Mouse (Mus musculus) liver, embryonic 13.5 days (tissue): Measurements from ENCODE around the gene Nyx. TPM values are rescaled to one million over a fixed set of nuclear protein-coding genes. Genes with fewer than 3 reads are reported as not detected.

Experiments used
- ATAC-seq: fragments of 200-750 bp; cut with Nextera tagmentation; 2 replicates; pipeline ENCODE4 v1.8.0; 2017; ENCODE audit warnings: low read depth, mild to moderate bottlenecking, moderate number of reproducible peaks, moderate library complexity
- DNase-seq: peaks from one replicate; pipeline ENCODE4 v3.0.0; 2022
- H3K27ac ChIP-seq: fragments of 300-500 bp; sonication (generic); 2 replicates; pipeline ENCODE4 v1.5.1; 2015; ENCODE audit warnings: moderate library complexity, mild to moderate bottlenecking, inconsistent platforms
- H3K27me3 ChIP-seq: fragments of 300-500 bp; sonication (generic); 2 replicates; pipeline ENCODE4 v1.6.1; 2015; ENCODE audit warnings: mild to moderate bottlenecking, inconsistent platforms
- H3K36me3 ChIP-seq: fragments of 300-500 bp; sonication (generic); 2 replicates; pipeline ENCODE4 v1.6.1; 2015; ENCODE audit warnings: mild to moderate bottlenecking, inconsistent platforms
- H3K4me1 ChIP-seq: fragments of 300-500 bp; sonication (generic); replicated peaks from 2 replicates; pipeline ENCODE4 v1.6.1; 2015; ENCODE audit warnings: inconsistent platforms
- H3K4me2 ChIP-seq: fragments of 300-500 bp; sonication (generic); 2 replicates; pipeline ENCODE4 v1.6.1; 2015; ENCODE audit warnings: inconsistent platforms, mild to moderate bottlenecking, moderate library complexity
- H3K4me3 ChIP-seq: fragments of 300-500 bp; sonication (generic); replicated peaks from 2 replicates; pipeline ENCODE4 v1.5.1; 2015; ENCODE audit warnings: mild to moderate bottlenecking, inconsistent platforms
- H3K9ac ChIP-seq: fragments of 300-500 bp; sonication (generic); 2 replicates; pipeline ENCODE4 v1.6.1; 2015; ENCODE audit warnings: mild to moderate bottlenecking, inconsistent platforms
- H3K9me3 ChIP-seq: fragments of 300-500 bp; sonication (generic); replicated peaks from 2 replicates; pipeline ENCODE4 v1.6.1; 2016; ENCODE audit warnings: inconsistent platforms
- WGBS: fragments of 180-500 bp; shearing (Covaris S2); methylation state at CpG from one replicate; pipeline ENCODE4 v1.1.7; 2015; ENCODE audit not compliant: insufficient replicate concordance; 5-methylcytosine and 5-hydroxymethylcytosine counted together
- polyA plus RNA-seq: library from polyadenylated mRNA; unstranded; fragments of >200 nt; fragmentation: Nextera tagmentation; extraction: Ambion mirVana; gene quantifications from 2 replicates; pipeline ENCODE4 v1.2.1, GENCODE M21; 2015

Gene Nyx
- polyA plus RNA-seq, 1 experiment from 2014 or later = 0.02 TPM

GRCm38 (mm10) chrX:13494892-13495703, 29.2 kb downstream of the Nyx start:
- Histone ChIP-seq H3K9me3 (no peaks in the 10 kb centered on the region), H3K9ac (no peak overlapping the region), H3K27ac (peak overlapping the region; percentile 72), H3K4me3 (no peak overlapping the region), H3K27me3 (no peaks in the 10 kb centered on the region), H3K4me2 (0 out of 2 replicates have a peak overlapping the region, but pooled peaks have one; percentile 12), H3K36me3 (no peaks in the 10 kb centered on the region), H3K4me1 (peaks cover 39% of the 10 kb centered on the region)
- ATAC-seq (peak; percentile 91), DNase-seq (peak; percentile 12)
- 54% methylated on average over 8 of the region's 8 CpGs for WGBS

- ATAC-seq (no peak), DNase-seq (no peak)
- H3K36me3 ChIP-seq = no peaks in the 10 kb centered on the region
- H3K9ac ChIP-seq = no peak overlapping the region
- no peaks in the 10 kb centered on the region for H3K9me3 ChIP-seq
- 39% methylated on average over 4 of the region's 4 CpGs for WGBS
- H3K4me3 ChIP-seq = no peak overlapping the region
- no peak overlapping the region for H3K27ac ChIP-seq
- peaks cover 17% of the 10 kb centered on the region for H3K4me1 ChIP-seq
- no peak overlapping the region for H3K4me2 ChIP-seq
- H3K27me3 ChIP-seq = no peaks in the 10 kb centered on the region
These were observed 34.4 kb downstream of the Nyx start for GRCm38 (mm10) chrX:13500284-13500683.

- H3K9me3 ChIP-seq = no peaks in the 10 kb centered on the region
- H3K4me3 ChIP-seq = no peak overlapping the region
- ATAC-seq (no peak), DNase-seq (no peak)
- no peaks in the 10 kb centered on the region for H3K36me3 ChIP-seq
- no peaks in the 10 kb centered on the region for H3K4me1 ChIP-seq
- H3K27me3 ChIP-seq = no peaks in the 10 kb centered on the region
- WGBS = 58% methylated on average over 7 of the region's 7 CpGs
- H3K9ac ChIP-seq = no peak overlapping the region
- H3K27ac ChIP-seq = no peak overlapping the region
- no peak overlapping the region for H3K4me2 ChIP-seq
These were observed 37.0 kb downstream of the Nyx start for GRCm38 (mm10) chrX:13502862-13503375.

DNA sequence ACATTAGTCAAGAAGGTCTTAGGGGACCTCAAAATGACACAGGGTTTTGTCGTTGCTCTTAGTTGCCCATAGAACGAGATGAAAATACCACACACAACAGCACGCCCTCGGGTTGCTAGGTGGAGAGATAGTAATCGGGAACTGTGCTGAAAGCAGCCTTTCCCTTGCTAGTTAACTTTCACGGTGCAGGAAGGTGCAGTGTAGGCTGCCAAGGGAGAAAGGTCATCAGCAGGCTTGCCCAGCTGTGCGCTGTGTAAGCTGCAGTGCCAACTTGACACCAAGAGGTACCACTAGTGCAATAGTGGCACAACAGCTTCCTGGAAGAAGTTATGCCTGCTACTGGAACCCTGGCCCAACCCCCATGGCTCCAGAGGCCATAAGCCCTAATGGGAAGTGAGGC, 38.5 kb downstream of the Nyx start:
- Histone ChIP-seq H3K27ac (no peak overlapping the region), H3K27me3 (no peaks in the 10 kb centered on the region), H3K4me1 (no peaks in the 10 kb centered on the region), H3K9me3 (no peaks in the 10 kb centered on the region), H3K9ac (no peak overlapping the region), H3K4me2 (no peak overlapping the region), H3K36me3 (no peaks in the 10 kb centered on the region), H3K4me3 (no peak overlapping the region)
- ATAC-seq = no peak
- no peak for DNase-seq
- 69% methylated on average over 7 of the region's 7 CpGs for WGBS

DNA sequence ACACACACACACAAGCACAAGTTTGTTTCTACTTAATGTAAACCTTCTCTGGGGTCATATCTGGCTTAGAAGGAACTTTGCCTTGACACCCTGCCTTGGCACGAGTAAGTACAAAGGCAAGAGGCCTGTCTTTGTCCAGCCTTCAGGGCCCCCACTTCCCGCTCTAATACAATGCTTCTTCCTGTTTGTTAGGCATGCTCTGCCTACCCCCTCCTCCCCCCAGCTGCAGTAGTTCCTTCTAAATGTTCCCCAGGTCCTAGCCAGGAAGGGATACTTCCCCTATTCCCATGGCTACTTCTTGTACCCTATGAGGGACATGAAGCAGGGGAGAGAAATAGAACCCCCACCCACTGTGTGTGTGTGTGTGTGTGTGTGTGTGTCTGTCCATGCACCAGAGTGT, 40.5 kb downstream of the Nyx start:
- H3K4me3 ChIP-seq = no peak overlapping the region
- no peaks in the 10 kb centered on the region for H3K36me3 ChIP-seq
- H3K4me1 ChIP-seq = no peaks in the 10 kb centered on the region
- H3K27ac ChIP-seq = no peak overlapping the region
- no peak overlapping the region for H3K4me2 ChIP-seq
- DNase-seq = no peak
- H3K27me3 ChIP-seq = no peaks in the 10 kb centered on the region
- 40% methylated on average over 2 of the region's 2 CpGs for WGBS
- peak; percentile 15; the same call in 1 of the 2 replicates for ATAC-seq
- H3K9me3 ChIP-seq = no peaks in the 10 kb centered on the region
- no peak overlapping the region for H3K9ac ChIP-seq

GRCm38 (mm10) chrX:13513127-13513526, 47.2 kb downstream of the Nyx start:
- H3K27ac ChIP-seq = no peak overlapping the region
- DNase-seq = no peak

DNA sequence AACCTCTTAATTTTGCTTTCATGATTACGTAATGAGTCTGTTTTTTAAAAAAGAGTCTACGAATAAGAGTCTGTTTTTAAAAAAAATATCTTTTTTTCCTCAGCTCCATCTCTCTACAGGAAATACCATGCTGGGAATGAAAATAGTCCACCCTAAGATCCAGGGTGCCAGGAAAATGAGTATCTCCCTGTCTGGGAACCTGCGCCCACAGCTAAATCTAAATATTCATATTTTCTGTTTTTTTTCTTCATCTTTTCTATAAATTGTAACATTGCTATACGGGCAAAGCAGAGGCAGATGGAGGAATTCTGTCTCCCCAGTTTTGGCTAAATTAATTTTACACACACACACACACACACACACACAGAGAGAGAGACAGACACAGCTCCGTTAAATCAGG, 48.0 kb downstream of the Nyx start:
- no peaks in the 10 kb centered on the region for H3K36me3 ChIP-seq
- H3K9ac ChIP-seq = no peak overlapping the region
- H3K9me3 ChIP-seq = no peaks in the 10 kb centered on the region
- no peaks in the 10 kb centered on the region for H3K27me3 ChIP-seq
- no peak for DNase-seq
- 0 out of 2 replicates have a peak, but pooled peaks cover 3% of the 10 kb centered on the region for H3K4me1 ChIP-seq
- 74% methylated on average over 5 of the region's 5 CpGs for WGBS
- no peak for ATAC-seq
- H3K27ac ChIP-seq = no peak overlapping the region
- no peak overlapping the region for H3K4me2 ChIP-seq
- no peak overlapping the region for H3K4me3 ChIP-seq

More at GRCm38 (mm10) chrX:13513127-13513526, 47.2 kb downstream of the Nyx start:
- H3K9me3 ChIP-seq = no peaks in the 10 kb centered on the region
- H3K4me1 ChIP-seq = 0 out of 2 replicates have a peak, but pooled peaks cover under 1% of the 10 kb centered on the region
- 42% methylated on average over 2 of the region's 2 CpGs for WGBS
- no peak overlapping the region for H3K4me2 ChIP-seq
- H3K9ac ChIP-seq = no peak overlapping the region
- H3K36me3 ChIP-seq = no peaks in the 10 kb centered on the region
- H3K4me3 ChIP-seq = no peak overlapping the region
- no peaks in the 10 kb centered on the region for H3K27me3 ChIP-seq
- no peak for ATAC-seq

DNA sequence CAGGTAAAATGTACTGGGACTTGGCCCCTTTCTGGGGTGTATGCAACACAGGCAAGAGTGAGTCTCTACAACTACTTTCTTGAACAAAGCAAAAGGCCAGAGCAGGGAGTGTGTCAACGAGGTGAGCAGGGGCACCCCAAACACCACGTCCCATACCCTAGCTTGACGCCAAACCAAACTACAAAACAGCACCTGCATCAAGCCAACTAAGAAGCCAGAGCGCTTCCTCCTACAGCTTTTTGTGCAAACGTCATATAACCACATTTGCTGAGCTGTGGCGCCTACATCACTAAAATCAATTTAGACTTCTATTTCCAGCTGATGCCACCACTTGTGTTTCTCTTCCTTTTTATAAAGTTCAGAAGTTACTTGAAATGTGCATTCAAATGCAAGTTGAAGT, 50.5 kb downstream of the Nyx start:
- ATAC-seq (no peak), DNase-seq (no peak)
- Histone ChIP-seq H3K4me3 (no peak overlapping the region), H3K9me3 (no peaks in the 10 kb centered on the region), H3K4me1 (0 out of 2 replicates have a peak, but pooled peaks cover 3% of the 10 kb centered on the region), H3K27ac (no peak overlapping the region), H3K27me3 (no peaks in the 10 kb centered on the region), H3K9ac (no peak overlapping the region), H3K4me2 (no peak overlapping the region), H3K36me3 (no peaks in the 10 kb centered on the region)
- WGBS = 68% methylated on average over 6 of the region's 6 CpGs

GRCm38 (mm10) chrX:13518019-13518418, 52.1 kb downstream of the Nyx start:
- Histone ChIP-seq H3K27me3 (no peaks in the 10 kb centered on the region), H3K4me1 (0 out of 2 replicates have a peak, but pooled peaks cover 3% of the 10 kb centered on the region), H3K9me3 (no peaks in the 10 kb centered on the region), H3K27ac (no peak overlapping the region), H3K9ac (no peak overlapping the region), H3K4me3 (no peak overlapping the region), H3K36me3 (no peaks in the 10 kb centered on the region), H3K4me2 (no peak overlapping the region)
- ATAC-seq (no peak), DNase-seq (no peak)
- 33% methylated on average over 10 of the region's 10 CpGs for WGBS

DNA sequence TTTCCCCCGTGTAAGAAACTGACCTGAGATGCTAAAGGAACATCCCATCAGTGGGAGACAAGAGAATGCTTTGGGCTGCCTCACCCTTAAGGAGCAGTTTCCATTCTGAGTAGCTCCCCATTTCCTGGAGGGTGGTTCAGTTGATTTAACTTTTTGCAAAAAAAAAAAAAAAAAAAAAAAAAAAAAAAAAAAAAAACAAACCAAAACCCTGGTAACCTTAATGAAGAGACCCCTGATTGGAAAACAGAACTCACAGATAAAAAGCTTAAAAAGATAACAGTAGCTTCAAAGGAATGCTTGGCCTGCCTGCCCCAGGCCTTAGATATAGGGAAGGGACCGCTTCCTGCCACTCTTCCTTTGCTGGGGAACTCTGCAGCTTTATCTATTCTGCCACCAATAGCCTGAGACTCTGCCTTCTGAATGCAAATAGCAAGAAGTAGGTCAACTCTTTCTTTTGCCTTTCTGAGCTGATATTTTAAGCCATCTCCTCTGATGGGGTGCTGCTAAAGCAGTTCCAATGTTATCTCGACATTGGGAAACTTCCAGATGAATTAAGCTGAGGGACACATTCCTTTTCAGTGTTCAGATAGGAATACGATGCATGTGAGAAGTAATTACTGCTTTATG, 53.0 kb downstream of the Nyx start:
- Histone ChIP-seq H3K4me3 (no peak overlapping the region), H3K36me3 (no peaks in the 10 kb centered on the region), H3K27me3 (no peaks in the 10 kb centered on the region), H3K27ac (no peak overlapping the region), H3K4me1 (0 out of 2 replicates have a peak, but pooled peaks cover 3% of the 10 kb centered on the region), H3K9ac (no peak overlapping the region), H3K9me3 (no peaks in the 10 kb centered on the region), H3K4me2 (no peak overlapping the region)
- DNase-seq (no peak), ATAC-seq (no peak)
- WGBS = 42% methylated on average over 4 of the region's 4 CpGs

GRCm38 (mm10) chrX:13519408-13519783, 53.5 kb downstream of the Nyx start:
- Histone ChIP-seq H3K9ac (no peak overlapping the region), H3K4me2 (no peak overlapping the region), H3K27me3 (no peaks in the 10 kb centered on the region), H3K4me3 (no peak overlapping the region), H3K4me1 (0 out of 2 replicates have a peak, but pooled peaks cover 3% of the 10 kb centered on the region), H3K36me3 (no peaks in the 10 kb centered on the region), H3K27ac (no peak overlapping the region), H3K9me3 (no peaks in the 10 kb centered on the region)
- WGBS = 34% methylated on average over 5 of the region's 5 CpGs
- DNase-seq (no peak), ATAC-seq (no peak)
